Mouse (Mus musculus): ENCODE measurements around the gene Lrrc29. TPM values are rescaled to one million over a fixed set of nuclear protein-coding genes. Genes with fewer than 3 reads are reported as not detected.
"Not testable (repeated sequence)": the region's sequence is repeated elsewhere in the genome, so short reads cannot be mapped to it uniquely, and the experiment has no call there.

The Lrrc29 gene
- polyA plus RNA-seq, 1 experiment from 2014 or later: 2.6 TPM

DNA sequence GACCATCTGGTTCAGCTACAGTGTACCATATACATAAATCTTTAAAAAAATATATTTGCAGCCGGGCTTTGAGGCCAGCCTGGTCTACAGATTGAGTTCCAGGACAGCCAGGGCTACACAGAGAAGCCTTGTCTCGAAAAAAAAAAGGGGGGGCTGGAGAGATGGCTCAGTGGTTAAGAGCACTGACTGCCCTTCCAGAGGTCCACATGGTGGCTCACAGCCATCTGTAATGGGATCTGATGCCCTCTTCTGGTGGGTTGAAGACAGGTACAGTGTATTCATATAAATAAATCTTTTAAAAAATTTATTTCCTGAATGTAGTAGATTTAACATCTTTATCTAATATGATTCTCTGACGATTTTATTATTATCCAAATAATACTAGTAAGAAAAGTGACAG lies 34.3 kb downstream of the Lrrc29 start:
- WGBS: 68% methylated on average over 3 of the region's 3 CpGs
- not testable (repeated sequence) for H3K4me2 ChIP-seq; H3K27ac ChIP-seq; H3K9me3 ChIP-seq (replicated peaks); H3K9ac ChIP-seq; ATAC-seq (replicated peaks; ENCODE audit: low FRiP score); H3K36me3 ChIP-seq; H3K4me3 ChIP-seq (replicated peaks)
- Histone ChIP-seq H3K27me3 (peaks cover 11% of the 10 kb centered on the region), H3K4me1 (peaks cover 39% of the 10 kb centered on the region)

DNA sequence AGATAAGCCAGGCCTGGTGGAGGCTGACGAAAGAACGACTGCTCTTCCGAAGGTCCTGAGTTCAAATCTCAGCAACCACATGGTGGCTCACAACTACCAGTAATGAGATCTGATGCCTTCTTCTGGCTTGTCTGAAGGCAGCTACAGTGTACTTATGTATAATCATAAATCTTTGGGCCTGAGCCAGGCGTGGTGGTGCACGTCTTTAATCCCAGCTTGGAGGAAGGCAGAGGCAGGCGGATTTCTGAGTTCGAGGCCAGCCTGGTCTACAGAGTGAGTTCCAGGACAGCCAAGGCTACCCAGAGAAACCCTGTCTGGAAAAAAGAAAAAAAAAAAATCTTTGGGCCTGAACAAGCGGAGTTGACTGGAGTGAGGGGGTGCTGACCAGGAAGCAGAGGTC lies 34.7 kb downstream of the Lrrc29 start:
- 82% methylated on average over 8 of the region's 8 CpGs for WGBS
- Histone ChIP-seq H3K4me1 (peaks cover 35% of the 10 kb centered on the region), H3K27me3 (peaks cover 11% of the 10 kb centered on the region)
- H3K9ac ChIP-seq; ATAC-seq (replicated peaks; ENCODE audit: low FRiP score); H3K4me2 ChIP-seq; H3K27ac ChIP-seq; H3K36me3 ChIP-seq; H3K9me3 ChIP-seq (replicated peaks); H3K4me3 ChIP-seq (replicated peaks): not testable (repeated sequence)

DNA sequence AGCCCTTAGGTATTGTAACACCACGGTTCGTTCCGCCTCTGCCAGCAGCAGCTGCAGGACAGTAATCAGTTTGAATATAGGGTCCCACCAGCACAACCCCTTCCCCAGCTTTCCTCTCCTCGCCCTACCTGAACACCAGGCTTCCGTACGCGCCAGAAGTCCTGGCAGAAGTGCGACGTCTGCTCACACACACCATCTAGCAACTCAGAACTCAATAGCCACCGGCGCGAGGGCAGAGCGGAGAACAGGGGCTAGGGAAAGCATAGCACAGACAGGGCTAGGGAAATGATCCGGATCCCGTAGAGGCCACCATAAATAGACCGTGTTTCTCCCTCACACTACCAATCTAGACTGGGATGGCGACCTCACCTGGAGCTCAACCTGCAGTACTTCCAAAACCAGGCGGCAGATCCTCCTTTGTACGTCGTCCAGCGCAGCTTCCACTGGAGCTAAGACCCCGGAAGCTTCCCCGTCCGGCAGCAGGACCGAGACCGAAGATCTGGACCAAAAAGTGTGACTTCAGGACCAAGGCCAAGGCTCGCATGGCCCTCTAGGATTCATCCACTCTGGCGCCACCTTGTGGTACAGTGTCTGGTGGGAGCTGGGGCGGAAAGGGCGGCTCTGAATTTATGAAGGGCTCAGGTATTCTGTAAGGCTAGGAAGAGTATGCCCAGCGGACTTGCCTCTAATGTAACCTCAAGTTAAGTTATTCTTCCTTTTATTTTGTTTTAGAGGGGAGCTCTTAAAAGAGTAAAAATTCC lies 35.3 kb downstream of the Lrrc29 start:
- Histone ChIP-seq H3K4me1 (peaks cover 32% of the 10 kb centered on the region), H3K36me3 (no peaks in the 10 kb centered on the region), H3K27ac (no peak overlapping the region), H3K4me3 (replicated peaks) (peak overlapping the region; percentile 59), H3K27me3 (peaks cover 11% of the 10 kb centered on the region), H3K4me2 (peak overlapping the region; percentile 87), H3K9me3 (replicated peaks) (no peaks in the 10 kb centered on the region), H3K9ac (no peak overlapping the region)
- WGBS: 8% methylated on average over 31 of the region's 31 CpGs
- no peak for ATAC-seq (replicated peaks; ENCODE audit: low FRiP score)

DNA sequence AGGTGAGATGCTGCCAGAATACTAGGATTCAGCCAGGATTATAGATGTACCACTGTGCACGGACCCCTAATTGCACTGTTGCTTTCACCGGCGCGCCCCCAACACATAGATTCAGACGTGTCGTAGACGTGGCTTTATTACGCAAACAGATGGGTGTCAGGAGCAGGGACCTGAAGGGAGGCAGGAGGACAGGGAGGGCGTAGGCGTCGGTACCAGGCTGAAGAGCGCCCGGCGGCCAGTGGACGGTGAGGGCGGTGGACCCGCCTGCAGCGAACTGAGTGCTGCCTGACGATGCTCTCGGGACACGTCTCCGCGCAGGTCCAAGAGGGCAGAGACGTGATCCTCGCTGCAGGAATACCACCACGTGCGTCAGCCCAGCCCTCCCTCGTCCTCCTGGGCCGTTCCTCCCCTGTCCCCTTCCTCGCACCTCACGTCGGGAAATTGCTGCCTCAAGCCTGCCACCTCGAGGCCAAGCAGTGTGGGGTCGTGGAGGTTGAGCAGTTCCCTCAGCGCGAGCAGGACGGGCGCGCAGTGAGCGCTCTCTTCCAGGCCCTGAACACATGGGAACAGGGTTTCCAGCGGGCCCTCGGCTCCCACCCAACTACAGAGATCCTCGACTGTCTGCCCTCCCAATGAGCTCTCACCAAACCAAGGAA lies 36.1 kb downstream of the Lrrc29 start, which contains the start of gene 4931428F04Rik:
Gene 4931428F04Rik, minus strand, starts transcription at position 60 of the 656 bp plus-strand sequence.
- ATAC-seq (replicated peaks; ENCODE audit: low FRiP score): peak; percentile 15
- no peaks in the 10 kb centered on the region for H3K9me3 ChIP-seq (replicated peaks)
- peak within 1 kb of the TSS; percentile 87 for H3K4me2 ChIP-seq
- peaks cover 32% of the 10 kb centered on the region for H3K4me1 ChIP-seq
- H3K4me3 ChIP-seq (replicated peaks): peak within 1 kb of the TSS; percentile 59
- peak within 1 kb of the TSS; percentile 85 for H3K27ac ChIP-seq
- WGBS: 2% methylated on average over 43 of the region's 43 CpGs
- no peaks in the 10 kb centered on the region for H3K36me3 ChIP-seq
- H3K9ac ChIP-seq: peak within 1 kb of the TSS; percentile 47
- H3K27me3 ChIP-seq: peaks cover 11% of the 10 kb centered on the region

DNA sequence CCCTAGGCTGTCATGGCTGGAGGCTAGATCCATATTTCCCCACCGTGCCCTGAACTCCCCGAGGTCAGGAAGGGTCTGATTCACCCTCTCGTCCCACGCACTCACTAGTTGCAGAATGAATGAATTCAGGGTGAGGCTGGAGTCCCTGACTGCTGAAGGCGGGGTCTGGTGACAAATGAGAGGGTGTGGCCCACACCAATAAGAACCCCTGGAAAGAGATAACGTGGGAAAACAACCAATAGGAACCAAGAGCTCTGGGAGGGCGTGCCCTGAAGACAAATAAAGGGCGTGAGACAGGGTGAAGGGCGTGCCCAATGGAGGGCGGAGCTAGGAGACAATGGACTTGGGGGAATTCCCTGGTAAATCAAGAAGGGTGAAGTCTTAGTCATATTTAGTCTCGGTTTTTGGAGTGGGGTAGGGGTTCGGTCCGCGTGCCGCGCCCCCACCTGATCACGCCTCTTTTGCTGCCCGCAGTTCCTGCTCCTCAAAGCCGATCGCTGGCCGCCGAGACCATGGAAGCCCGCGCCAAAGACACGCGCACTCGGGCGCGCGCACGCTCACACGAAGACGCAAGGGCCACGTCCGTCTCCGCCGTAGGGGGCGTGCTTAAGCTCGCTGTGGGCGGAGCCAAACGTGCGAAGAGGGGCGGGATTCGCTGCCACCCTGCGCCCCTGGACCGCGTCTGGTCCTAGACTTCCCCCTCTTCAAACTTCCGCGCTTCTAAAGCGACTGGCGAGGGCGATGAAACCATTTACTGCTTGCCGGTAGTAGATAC lies 36.9 kb downstream of the Lrrc29 start:
- H3K36me3 ChIP-seq: no peaks in the 10 kb centered on the region; the same call in 1 of the 2 replicates
- H3K27ac ChIP-seq: peak overlapping the region; percentile 85
- ATAC-seq (replicated peaks; ENCODE audit: low FRiP score): peak; percentile 93
- H3K4me1 ChIP-seq: peaks cover 29% of the 10 kb centered on the region
- under 1% methylated on average over 53 of the region's 53 CpGs for WGBS
- H3K27me3 ChIP-seq: peaks cover 11% of the 10 kb centered on the region
- H3K4me3 ChIP-seq (replicated peaks): peak overlapping the region; percentile 59
- peak overlapping the region; percentile 47 for H3K9ac ChIP-seq
- peak overlapping the region; percentile 87 for H3K4me2 ChIP-seq
- no peaks in the 10 kb centered on the region for H3K9me3 ChIP-seq (replicated peaks)

DNA sequence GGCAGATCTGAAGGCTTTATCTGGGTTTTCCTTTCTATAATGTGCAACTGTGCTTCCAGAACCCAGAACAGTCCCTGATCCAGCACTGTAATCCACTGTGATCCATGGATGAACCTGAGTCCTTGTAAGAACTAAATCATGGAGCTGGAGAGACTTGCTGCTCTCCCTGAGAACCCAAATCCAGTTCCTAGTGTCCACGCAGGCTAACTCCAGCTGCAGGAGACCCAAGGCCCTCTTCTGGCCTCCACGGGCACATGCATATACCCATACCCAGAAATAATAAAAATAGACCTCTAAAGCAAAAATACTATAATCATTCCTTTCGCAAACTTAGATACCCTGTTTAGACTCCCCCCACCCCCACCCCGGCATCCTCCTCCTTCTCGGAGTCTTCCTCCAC lies 37.8 kb downstream of the Lrrc29 start:
- Histone ChIP-seq H3K4me1 (peaks cover 29% of the 10 kb centered on the region), H3K4me3 (replicated peaks) (peak overlapping the region; percentile 59; the same call in 1 of the 2 replicates), H3K27me3 (peaks cover 11% of the 10 kb centered on the region), H3K4me2 (peak overlapping the region; percentile 87), H3K9me3 (replicated peaks) (no peaks in the 10 kb centered on the region), H3K36me3 (no peaks in the 10 kb centered on the region; the same call in 1 of the 2 replicates), H3K9ac (no peak overlapping the region), H3K27ac (no peak overlapping the region)
- 79% methylated on average over 5 of the region's 5 CpGs for WGBS
- ATAC-seq (replicated peaks; ENCODE audit: low FRiP score): no peak

DNA sequence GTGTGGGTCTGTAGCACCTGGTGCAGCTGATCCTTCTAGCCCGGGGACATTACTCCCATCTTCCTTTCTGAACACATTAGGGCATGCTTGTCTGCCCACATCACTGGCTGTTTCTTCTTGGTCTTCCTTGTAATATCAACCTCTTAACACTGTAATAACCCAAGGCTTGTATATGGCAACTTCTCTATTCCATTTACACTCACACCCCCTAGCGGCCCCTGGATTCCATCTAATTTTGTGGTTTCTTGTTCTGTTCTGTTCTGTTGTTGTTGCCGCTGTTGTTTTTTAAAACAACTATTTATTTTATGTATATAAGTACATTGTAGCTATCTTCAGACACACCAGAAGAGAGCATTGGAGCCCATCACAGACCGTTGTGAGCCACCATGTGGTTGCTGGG lies 39.2 kb downstream of the Lrrc29 start:
- no peaks in the 10 kb centered on the region for H3K9me3 ChIP-seq (replicated peaks)
- H3K4me1 ChIP-seq: peaks cover 29% of the 10 kb centered on the region
- peaks cover 11% of the 10 kb centered on the region for H3K27me3 ChIP-seq
- no peak overlapping the region for H3K4me3 ChIP-seq (replicated peaks)
- WGBS: 88% methylated on average over 4 of the region's 4 CpGs
- no peak for ATAC-seq (replicated peaks; ENCODE audit: low FRiP score)
- H3K9ac ChIP-seq: no peak overlapping the region
- no peak overlapping the region for H3K4me2 ChIP-seq
- peaks cover 4% of the 10 kb centered on the region for H3K36me3 ChIP-seq
- no peak overlapping the region for H3K27ac ChIP-seq

DNA sequence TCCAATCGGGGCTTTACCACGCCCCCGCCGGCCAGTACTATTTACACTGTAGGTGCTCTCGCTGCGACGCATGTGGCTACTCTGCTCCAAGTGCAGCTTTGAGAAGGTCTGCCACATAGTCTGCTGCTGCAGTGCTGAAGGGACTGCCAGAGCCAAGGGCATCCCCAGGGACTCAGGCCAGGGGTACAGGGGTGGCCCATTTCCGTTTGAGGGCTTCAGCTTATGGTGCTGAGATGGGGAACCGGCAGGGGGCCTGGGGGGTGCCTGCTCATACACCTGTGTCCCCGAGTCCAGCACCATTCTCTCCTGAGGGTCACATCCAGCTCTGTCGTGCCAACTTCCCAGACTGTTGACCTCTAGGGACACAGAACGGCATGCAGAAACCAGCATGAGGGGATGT lies 40.6 kb downstream of the Lrrc29 start:
- H3K4me3 ChIP-seq (replicated peaks): no peak overlapping the region
- peaks cover 9% of the 10 kb centered on the region for H3K36me3 ChIP-seq
- no peaks in the 10 kb centered on the region for H3K9me3 ChIP-seq (replicated peaks)
- no peak overlapping the region for H3K9ac ChIP-seq
- whole genome bisulfite sequencing: 46% methylated on average over 12 of the region's 12 CpGs
- no peak for ATAC-seq (replicated peaks; ENCODE audit: low FRiP score)
- peaks cover 25% of the 10 kb centered on the region for H3K4me1 ChIP-seq
- no peak overlapping the region for H3K4me2 ChIP-seq
- H3K27ac ChIP-seq: no peak overlapping the region
- H3K27me3 ChIP-seq: peaks cover 13% of the 10 kb centered on the region

DNA sequence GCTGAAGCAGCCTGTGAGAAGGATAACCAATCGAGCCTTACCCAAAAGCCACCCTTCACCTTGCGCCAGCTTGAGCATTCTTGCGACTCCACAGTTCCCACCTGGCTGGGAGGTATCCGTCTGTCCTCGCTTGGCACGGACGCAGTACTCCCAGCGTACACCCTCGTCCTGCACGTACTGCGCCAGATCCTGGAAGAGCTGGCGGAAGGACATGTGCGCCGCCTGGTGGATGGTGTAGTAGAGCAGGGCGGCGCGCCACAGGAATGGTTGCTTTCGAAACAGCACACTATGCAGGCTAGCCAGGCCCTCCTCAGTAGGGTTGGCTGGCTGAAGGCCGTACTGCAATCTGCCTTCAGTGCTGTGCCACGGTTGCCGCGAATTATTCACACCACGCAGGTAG lies 43.0 kb downstream of the Lrrc29 start:
- WGBS: 27% methylated on average over 23 of the region's 23 CpGs

DNA sequence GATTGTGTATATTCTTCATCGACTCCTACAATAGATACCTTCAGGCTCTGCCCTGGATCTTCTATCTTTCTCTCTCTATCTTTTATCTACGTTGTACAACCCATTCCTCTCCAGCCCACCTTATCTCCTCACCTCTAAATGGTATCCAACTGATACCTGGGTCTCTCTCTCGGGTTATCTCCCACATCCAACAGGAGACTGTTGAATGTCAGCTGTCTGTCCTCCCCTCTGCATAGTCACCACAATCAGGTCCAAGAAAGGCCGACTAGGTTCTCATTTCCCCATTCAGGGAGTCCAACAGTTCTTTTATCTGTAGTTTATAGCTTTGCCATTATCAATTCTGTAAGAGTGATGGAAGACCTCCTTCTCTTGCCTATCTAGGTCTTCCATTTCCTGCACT lies 43.8 kb downstream of the Lrrc29 start:
- H3K27ac ChIP-seq: no peak overlapping the region
- H3K36me3 ChIP-seq: peaks cover 12% of the 10 kb centered on the region
- H3K27me3 ChIP-seq: peaks cover 38% of the 10 kb centered on the region
- WGBS: 83% methylated on average over 4 of the region's 4 CpGs
- no peak overlapping the region for H3K4me2 ChIP-seq
- H3K4me1 ChIP-seq: peaks cover 11% of the 10 kb centered on the region
- no peak for ATAC-seq (replicated peaks; ENCODE audit: low FRiP score)
- no peak overlapping the region for H3K9ac ChIP-seq
- H3K9me3 ChIP-seq (replicated peaks): no peaks in the 10 kb centered on the region
- no peak overlapping the region for H3K4me3 ChIP-seq (replicated peaks)

More for the DNA sequence above, 43.0 kb downstream of the Lrrc29 start:
- peaks cover 12% of the 10 kb centered on the region for H3K36me3 ChIP-seq
- H3K4me2 ChIP-seq: no peak overlapping the region
- no peak overlapping the region for H3K27ac ChIP-seq
- H3K4me3 ChIP-seq (replicated peaks): no peak overlapping the region
- peak; percentile 44 for ATAC-seq (replicated peaks; ENCODE audit: low FRiP score)
- no peaks in the 10 kb centered on the region for H3K9me3 ChIP-seq (replicated peaks)
- H3K4me1 ChIP-seq: peaks cover 14% of the 10 kb centered on the region
- H3K9ac ChIP-seq: no peak overlapping the region
- peaks cover 30% of the 10 kb centered on the region for H3K27me3 ChIP-seq

DNA sequence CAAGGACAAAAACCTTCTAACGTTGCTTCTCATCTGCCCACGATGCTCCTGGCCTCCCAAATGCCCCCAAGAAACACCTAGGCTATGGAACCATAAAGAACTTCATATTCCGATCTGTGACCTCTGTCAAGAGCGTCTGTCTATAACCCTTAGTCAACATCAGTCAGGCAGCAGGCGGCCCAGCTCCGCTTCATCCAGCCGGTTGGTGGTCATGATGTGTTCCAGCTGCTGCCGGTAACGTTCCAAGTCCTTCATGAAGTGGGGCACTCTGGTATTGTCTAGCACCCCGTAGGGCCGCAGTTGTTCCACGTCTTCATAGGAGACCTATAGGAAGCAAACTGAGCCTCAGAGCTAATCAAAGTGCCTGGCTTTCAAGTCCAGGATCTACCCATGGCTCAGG lies 44.3 kb downstream of the Lrrc29 start:
- Histone ChIP-seq H3K4me2 (no peak overlapping the region), H3K9me3 (replicated peaks) (no peaks in the 10 kb centered on the region), H3K9ac (no peak overlapping the region), H3K27ac (no peak overlapping the region), H3K36me3 (peaks cover 12% of the 10 kb centered on the region), H3K4me1 (peaks cover 11% of the 10 kb centered on the region), H3K4me3 (replicated peaks) (no peak overlapping the region), H3K27me3 (peaks cover 42% of the 10 kb centered on the region)
- WGBS: 85% methylated on average over 12 of the region's 12 CpGs
- no peak for ATAC-seq (replicated peaks; ENCODE audit: low FRiP score)

DNA sequence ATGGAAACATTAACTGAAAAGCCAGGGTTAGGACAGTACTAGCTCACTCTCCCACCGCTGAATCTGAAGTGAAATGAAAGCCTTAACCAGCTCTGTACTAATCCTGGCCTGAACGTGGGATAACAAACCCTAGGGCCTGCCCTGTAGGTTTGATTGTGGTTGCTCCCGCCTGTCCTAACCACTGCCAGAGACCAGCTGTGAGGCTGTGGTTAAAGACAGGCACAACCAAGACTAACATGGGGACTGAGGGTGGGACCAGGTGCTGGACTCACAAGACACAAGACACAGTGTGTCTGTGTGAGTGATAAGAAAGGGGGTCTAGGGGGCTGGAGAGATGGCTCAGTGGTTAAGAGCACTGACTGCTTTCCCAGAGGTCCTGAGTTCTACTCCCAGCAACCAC lies 45.5 kb downstream of the Lrrc29 start:
- no peak overlapping the region for H3K4me3 ChIP-seq (replicated peaks)
- no peak overlapping the region for H3K9ac ChIP-seq
- H3K9me3 ChIP-seq (replicated peaks): no peaks in the 10 kb centered on the region
- peaks cover 55% of the 10 kb centered on the region for H3K27me3 ChIP-seq
- peaks cover 23% of the 10 kb centered on the region for H3K4me1 ChIP-seq
- no peak overlapping the region for H3K27ac ChIP-seq
- no peak for ATAC-seq (replicated peaks; ENCODE audit: low FRiP score)
- H3K36me3 ChIP-seq: peaks cover 12% of the 10 kb centered on the region
- WGBS: 73% methylated on average over 3 of the region's 3 CpGs
- H3K4me2 ChIP-seq: no peak overlapping the region
